Mouse (Mus musculus): Measurements from ENCODE around the gene Gm11011.

DNA sequence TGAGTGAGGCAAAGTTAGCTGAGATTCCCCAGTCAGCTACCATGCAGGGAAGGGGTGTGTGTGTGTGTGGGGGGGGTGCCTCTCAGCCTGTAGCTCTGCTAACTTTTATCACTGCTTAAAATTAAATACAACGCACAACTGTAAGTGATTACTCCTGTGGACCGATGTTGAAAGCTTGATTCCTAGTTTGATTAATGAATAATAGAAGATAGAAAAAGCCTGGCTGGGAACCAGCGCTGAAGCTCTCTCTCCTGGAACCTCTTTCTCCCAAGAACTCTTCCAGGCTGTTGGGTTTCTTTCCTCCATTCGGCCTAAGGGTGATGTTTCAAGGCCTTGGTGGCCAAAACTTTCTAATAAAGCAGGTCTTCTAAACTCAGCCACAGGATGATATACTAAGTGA lies 48.9 kb upstream of the Gm11011 start:
- TF ChIP-seq POLR2A (IDR thresholded peaks at IDR 0.05; ENCODE audit: insufficient read depth, low read depth, low read length): no peak
- no peak for TF ChIP-seq CTCF (IDR thresholded peaks at IDR 0.05)
- TF ChIP-seq EP300 (IDR thresholded peaks at IDR 0.05; ENCODE audit: insufficient read depth, low read depth, low read length): no peak

All from heart, adult 2 months (tissue).